Mouse (Mus musculus) lung, adult 2 months (tissue): ENCODE measurements around the gene Lsr.

Experiments used
- CTCF ChIP-seq: fragments of 200-500 bp; IDR thresholded peaks from 2 replicates; pipeline ENCODE4 v1.5.1; 2011; ENCODE audit warnings: mild to moderate bottlenecking, low read length, control low read depth; ENCODE audit not compliant: insufficient read depth
- POLR2A ChIP-seq: fragments of 200-500 bp; IDR thresholded peaks from 2 replicates; pipeline ENCODE4 v1.6.1; 2011; ENCODE audit warnings: low read depth, mild to moderate bottlenecking, control low read depth, low read length, borderline replicate concordance; ENCODE audit errors: extremely low read depth

DNA sequence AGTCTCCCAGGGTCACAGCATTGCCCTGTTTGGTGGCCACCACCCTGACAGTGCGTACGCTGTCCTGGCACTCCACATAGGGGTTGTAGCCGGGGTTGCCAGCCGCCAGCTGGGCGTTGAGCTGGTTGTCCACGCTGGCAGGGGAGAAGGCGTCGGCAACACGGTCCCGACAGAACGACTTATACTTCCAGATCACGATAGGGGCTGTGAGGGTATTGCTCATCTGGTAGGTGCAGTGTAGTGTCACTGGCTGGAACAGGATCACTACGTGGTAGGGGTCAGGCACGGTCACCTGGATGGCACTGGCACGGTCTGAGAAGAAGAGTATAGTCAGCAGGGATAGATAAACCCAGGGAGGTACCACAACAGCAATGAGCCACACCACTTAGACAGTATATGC lies 1.4 kb downstream of the Lsr start:
- TF ChIP-seq CTCF (no peak), POLR2A (no peak)
